In the genomic region with DNA sequence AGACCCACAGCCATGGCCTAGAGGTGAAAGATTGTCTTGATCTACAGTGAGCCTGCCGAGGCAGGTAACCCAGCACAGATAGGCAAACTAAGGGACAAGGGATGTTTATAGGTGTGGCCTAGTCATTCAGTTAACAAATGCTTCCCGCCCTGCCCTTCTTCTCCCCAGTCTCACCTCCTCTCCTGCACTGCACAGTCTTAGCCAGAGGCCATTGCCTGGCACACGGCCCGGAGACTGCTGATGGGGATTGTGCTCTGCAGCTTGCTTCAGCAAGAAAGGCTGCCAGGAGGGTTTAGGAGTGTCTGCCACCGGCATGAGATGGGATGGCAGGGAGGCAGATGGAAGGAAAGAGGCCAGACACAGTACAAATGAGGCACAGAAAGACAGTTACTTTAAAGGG, we compare ENCODE assay signal across 14 mouse cellular contexts. TPM values are rescaled to one million over a fixed set of nuclear protein-coding genes. Genes with fewer than 3 reads are reported as not detected.
A peak's percentile ranks its signal among the peaks of the same experiment; 100 is the strongest.
DNase-seq lines count a peak whose midpoint lies in the region; ATAC-seq and TF ChIP-seq lines count a peak whose summit lies in the region.
"Had no signal": no experiment of that assay in that cellular context is flagged by ENCODE, and none has a peak within 500 bp of the region (broad histone marks: within the 10 kb centered on the region; RNA-seq: fewer than 3 reads in every experiment).

No protein-coding gene starts in this region.

- 0 out of 2 replicates have a peak, but pooled peaks cover 4% of the 10 kb centered on the region for H3K9me3 ChIP-seq in forebrain, embryonic 13.5 days (replicated peaks)
- peaks cover 3% of the 10 kb centered on the region; the same call in 1 of the 2 replicates for H3K9me3 ChIP-seq in forebrain, embryonic 11.5 days (ENCODE audit: control insufficient read depth, low read length)
- no peaks in the 10 kb centered on the region for H3K9me3 ChIP-seq in midbrain, postnatal 0 days (ENCODE audit: low read length)
- H3K9me3 ChIP-seq in midbrain, embryonic 11.5 days (ENCODE audit: control insufficient read depth, low read length), result no peaks in the 10 kb centered on the region

- H3K4me1 ChIP-seq in forebrain, embryonic 13.5 days, result no peaks in the 10 kb centered on the region
- no peaks in the 10 kb centered on the region for H3K4me1 ChIP-seq in forebrain, embryonic 11.5 days (replicated peaks; ENCODE audit: control insufficient read depth, insufficient read depth, low read length)
- H3K4me1 ChIP-seq in midbrain, postnatal 0 days (ENCODE audit: insufficient read depth, low read length), result no peaks in the 10 kb centered on the region
- H3K4me1 ChIP-seq in midbrain, embryonic 11.5 days (ENCODE audit: control insufficient read depth, insufficient read depth, low read length), result no peaks in the 10 kb centered on the region

- no peak overlapping the region for H3K9ac ChIP-seq in forebrain, embryonic 13.5 days
- no peak overlapping the region for H3K9ac ChIP-seq in forebrain, embryonic 11.5 days (ENCODE audit: low read length)
- no peak overlapping the region for H3K9ac ChIP-seq in midbrain, postnatal 0 days (replicated peaks; ENCODE audit: low read length, poor library complexity, severe bottlenecking)
- H3K9ac ChIP-seq in midbrain, embryonic 11.5 days (ENCODE audit: low read length), result no peak overlapping the region

- no peak overlapping the region for H3K4me3 ChIP-seq in forebrain, embryonic 13.5 days
- H3K4me3 ChIP-seq in forebrain, embryonic 11.5 days (ENCODE audit: low read depth, low read length), result no peak overlapping the region
- no peak overlapping the region for H3K4me3 ChIP-seq in midbrain, postnatal 0 days (ENCODE audit: low read depth, low read length)
- no peak overlapping the region for H3K4me3 ChIP-seq in midbrain, embryonic 11.5 days (ENCODE audit: low read depth, low read length)
- H3K4me3 ChIP-seq: erythroblast, embryonic 14.5 days had no signal

- no peak overlapping the region for H3K27ac ChIP-seq in forebrain, embryonic 13.5 days
- H3K27ac ChIP-seq in forebrain, embryonic 11.5 days (ENCODE audit: low read depth, low read length), result no peak overlapping the region
- no peak overlapping the region for H3K27ac ChIP-seq in midbrain, postnatal 0 days (ENCODE audit: low read depth, low read length)
- no peak overlapping the region for H3K27ac ChIP-seq in midbrain, embryonic 11.5 days (ENCODE audit: low read depth, low read length)

- H3K4me2 ChIP-seq in forebrain, embryonic 13.5 days, result no peak overlapping the region
- H3K4me2 ChIP-seq in forebrain, embryonic 11.5 days (ENCODE audit: low read depth, low read length, severe bottlenecking), result no peak overlapping the region
- no peak overlapping the region for H3K4me2 ChIP-seq in midbrain, postnatal 0 days (ENCODE audit: low read depth, low read length, poor library complexity, severe bottlenecking)
- H3K4me2 ChIP-seq in midbrain, embryonic 11.5 days, result no peak overlapping the region

- no peak for DNase-seq in forebrain, embryonic 11.5 days (ENCODE audit: low spot score)
- peak; percentile 72 for DNase-seq in midbrain, postnatal 0 days (ENCODE audit: low spot score)
- no peak for DNase-seq in midbrain, embryonic 11.5 days (ENCODE audit: low spot score, missing footprints)
- DNase-seq in cerebellum, adult 8-10 months, result peak; percentile 16
- DNase-seq in spleen, postnatal 36 days (ENCODE audit: low spot score in 2 of 2), result no peak
- DNase-seq in layer of hippocampus, adult 9-10 months (ENCODE audit: low spot score), result no peak
- DNase-seq in kidney, postnatal 25 days, result no peak
- DNase-seq: gastrocnemius, postnatal 25 days; heart, postnatal 10 days; lung, adult 2 months; thymus, postnatal 14 days had no signal

- 66% methylated on average over 5 of the region's 5 CpGs for WGBS in forebrain, embryonic 13.5 days
- 82% methylated on average over 5 of the region's 5 CpGs for WGBS in forebrain, embryonic 11.5 days
- 66% methylated on average over 5 of the region's 5 CpGs for WGBS in midbrain, postnatal 0 days
- 86% methylated on average over 5 of the region's 5 CpGs for WGBS in midbrain, embryonic 11.5 days

- ATAC-seq in forebrain, embryonic 13.5 days, result peak; percentile 66
- no peak for ATAC-seq in forebrain, embryonic 11.5 days (replicated peaks; ENCODE audit: low FRiP score)
- ATAC-seq in midbrain, postnatal 0 days (ENCODE audit: low FRiP score), result no peak
- no peak for ATAC-seq in midbrain, embryonic 11.5 days (ENCODE audit: low FRiP score)
- ATAC-seq: intestine, embryonic 16.5 days had no signal

- H3K27me3 ChIP-seq in forebrain, embryonic 13.5 days, result no peaks in the 10 kb centered on the region
- H3K27me3 ChIP-seq in forebrain, embryonic 11.5 days (ENCODE audit: control insufficient read depth, insufficient read depth, low read length), result no peaks in the 10 kb centered on the region
- no peaks in the 10 kb centered on the region for H3K27me3 ChIP-seq in midbrain, postnatal 0 days (ENCODE audit: insufficient read depth, low read length)
- H3K27me3 ChIP-seq in midbrain, embryonic 11.5 days (ENCODE audit: control insufficient read depth, insufficient read depth, low read length), result no peaks in the 10 kb centered on the region

- H3K36me3 ChIP-seq in forebrain, embryonic 13.5 days (ENCODE audit: poor library complexity, severe bottlenecking), result no peaks in the 10 kb centered on the region
- H3K36me3 ChIP-seq in forebrain, embryonic 11.5 days (ENCODE audit: control insufficient read depth, insufficient read depth, low read length), result no peaks in the 10 kb centered on the region
- H3K36me3 ChIP-seq in midbrain, postnatal 0 days (ENCODE audit: insufficient read depth, low read length), result no peaks in the 10 kb centered on the region
- no peaks in the 10 kb centered on the region for H3K36me3 ChIP-seq in midbrain, embryonic 11.5 days (ENCODE audit: control insufficient read depth, insufficient read depth, low read length)

- TF ChIP-seq CTCF in midbrain, postnatal 0 days (IDR thresholded peaks at IDR 0.05), result no peak

RNA-seq across cellular contexts. Expression of a gene that starts 9.2 kb away (rescaled TPM):
- 58.1 and 60.6 TPM in 2 replicates for polyA plus RNA-seq in forebrain, embryonic 13.5 days (2015; fragmentation: Nextera tagmentation; extraction: Ambion mirVana)
- polyA plus RNA-seq in forebrain, embryonic 11.5 days (2014; fragmentation: Nextera tagmentation; extraction: Ambion mirVana), result 62.8 and 72.4 TPM in 2 replicates
- 40.7 and 53.1 TPM in 2 replicates for total RNA-seq in midbrain, postnatal 0 days (2014; rRNA removed)
- polyA plus RNA-seq in midbrain, postnatal 0 days (2015; fragmentation: Nextera tagmentation; extraction: Ambion mirVana), result 8.9 and 9.7 TPM in 2 replicates
- 33.8 and 36.9 TPM in 2 replicates for polyA plus RNA-seq in midbrain, embryonic 11.5 days (2014; fragmentation: Nextera tagmentation; extraction: Ambion mirVana)

RNA-seq across cellular contexts. Expression of a gene that starts 16.9 kb away (rescaled TPM):
- 71.1 and 80.5 TPM in 2 replicates for polyA plus RNA-seq in forebrain, embryonic 13.5 days (2015; fragmentation: Nextera tagmentation; extraction: Ambion mirVana)
- 106 and 107 TPM in 2 replicates for polyA plus RNA-seq in forebrain, embryonic 11.5 days (2014; fragmentation: Nextera tagmentation; extraction: Ambion mirVana)
- total RNA-seq in midbrain, postnatal 0 days (2014; rRNA removed), result 58.3 and 62.5 TPM in 2 replicates
- polyA plus RNA-seq in midbrain, postnatal 0 days (2015; fragmentation: Nextera tagmentation; extraction: Ambion mirVana), result 45.6 and 46.1 TPM in 2 replicates
- polyA plus RNA-seq in midbrain, embryonic 11.5 days (2014; fragmentation: Nextera tagmentation; extraction: Ambion mirVana), result 94.3 and 103 TPM in 2 replicates

RNA-seq across cellular contexts. Expression of a gene that starts 40.5 kb away (rescaled TPM):
- 673 and 749 TPM in 2 replicates for polyA plus RNA-seq in forebrain, embryonic 13.5 days (2015; fragmentation: Nextera tagmentation; extraction: Ambion mirVana)
- 678 and 706 TPM in 2 replicates for polyA plus RNA-seq in forebrain, embryonic 11.5 days (2014; fragmentation: Nextera tagmentation; extraction: Ambion mirVana)
- 1,114 and 1,471 TPM in 2 replicates for total RNA-seq in midbrain, postnatal 0 days (2014; rRNA removed)
- polyA plus RNA-seq in midbrain, postnatal 0 days (2015; fragmentation: Nextera tagmentation; extraction: Ambion mirVana), result 1,645 and 1,756 TPM in 2 replicates
- 730 and 757 TPM in 2 replicates for polyA plus RNA-seq in midbrain, embryonic 11.5 days (2014; fragmentation: Nextera tagmentation; extraction: Ambion mirVana)

RNA-seq across cellular contexts. Expression of a gene that starts 51.8 kb away (rescaled TPM):
- 242 and 249 TPM in 2 replicates for polyA plus RNA-seq in forebrain, embryonic 13.5 days (2015; fragmentation: Nextera tagmentation; extraction: Ambion mirVana)
- polyA plus RNA-seq in forebrain, embryonic 11.5 days (2014; fragmentation: Nextera tagmentation; extraction: Ambion mirVana), result 238 and 256 TPM in 2 replicates
- total RNA-seq in midbrain, postnatal 0 days (2014; rRNA removed), result 236 and 242 TPM in 2 replicates
- 257 and 277 TPM in 2 replicates for polyA plus RNA-seq in midbrain, postnatal 0 days (2015; fragmentation: Nextera tagmentation; extraction: Ambion mirVana)
- 241 and 252 TPM in 2 replicates for polyA plus RNA-seq in midbrain, embryonic 11.5 days (2014; fragmentation: Nextera tagmentation; extraction: Ambion mirVana)

Comparison
In these comparisons a context has a peak if more than half of its experiments do, and no peak if none do; other contexts are left out.
1. DNase-seq: peak in midbrain, postnatal 0 days (single experiment) and cerebellum, adult 8-10 months (single experiment); none in forebrain, embryonic 11.5 days (single experiment), midbrain, embryonic 11.5 days (single experiment), spleen, postnatal 36 days (0 of 2), layer of hippocampus, adult 9-10 months (single experiment) and kidney, postnatal 25 days (0 of 2).